Mouse (Mus musculus) gastrocnemius, postnatal 25 days (tissue): ENCODE results near the gene Coro1b. TPM values are rescaled to one million over a fixed set of nuclear protein-coding genes. Genes with fewer than 3 reads are reported as not detected.
"Not testable (repeated sequence)": the region's sequence is repeated elsewhere in the genome, so short reads cannot be mapped to it uniquely, and the experiment has no call there.

Experiments
- DNase-seq: peaks from one replicate; pipeline ENCODE4 v3.0.0; 2022
- total RNA-seq, 2 experiments: library from RNA; stranded (reverse); gene quantifications; 1 replicate in 1 of 2; 2 replicates in 1 of 2; pipeline ENCODE4 v1.2.3; 2021

Coro1b gene
- total RNA-seq, 2 experiments from 2014 or later, result 15.9 to 24.1 TPM

- DNase-seq, result no peak
Measured at GRCm38 (mm10) chr19:4120496-4120895, 27.9 kb upstream of the Coro1b start.

GRCm38 (mm10) chr19:4121097-4121805, 27.2 kb upstream of the Coro1b start:
- peak; percentile 97 for DNase-seq

- not testable (repeated sequence) for DNase-seq
Measured at GRCm38 (mm10) chr19:4121896-4122295, 26.5 kb upstream of the Coro1b start.

GRCm38 (mm10) chr19:4122411-4123370, 25.7 kb upstream of the Coro1b start:
- DNase-seq, result no peak

GRCm38 (mm10) chr19:4124432-4124831, 24.0 kb upstream of the Coro1b start:
- no peak for DNase-seq

GRCm38 (mm10) chr19:4125268-4125667, 23.2 kb upstream of the Coro1b start:
- DNase-seq, result not testable (repeated sequence)

GRCm38 (mm10) chr19:4125741-4126696, 22.4 kb upstream of the Coro1b start, which contains the start of gene Aip:
Gene Aip, minus strand, starts transcription at chr19:4125858.
- DNase-seq, result peak; percentile 99

- DNase-seq, result no peak
Measured at GRCm38 (mm10) chr19:4126759-4127495, 21.5 kb upstream of the Coro1b start.

- no peak for DNase-seq
Measured at GRCm38 (mm10) chr19:4129462-4129861, 19.0 kb upstream of the Coro1b start.

- no peak for DNase-seq
Measured at GRCm38 (mm10) chr19:4130106-4130505, 18.3 kb upstream of the Coro1b start.

- DNase-seq, result no peak
Measured at GRCm38 (mm10) chr19:4131075-4131474, 17.3 kb upstream of the Coro1b start.

GRCm38 (mm10) chr19:4131768-4132167, 16.7 kb upstream of the Coro1b start:
- DNase-seq, result no peak

- no peak for DNase-seq
Measured at GRCm38 (mm10) chr19:4134354-4134753, 14.1 kb upstream of the Coro1b start.

GRCm38 (mm10) chr19:4135229-4135962, 13.0 kb upstream of the Coro1b start:
- DNase-seq, result not testable (repeated sequence)

- not testable (repeated sequence) for DNase-seq
Measured at GRCm38 (mm10) chr19:4135963-4136345, 12.5 kb upstream of the Coro1b start.

- DNase-seq, result no peak
Measured at GRCm38 (mm10) chr19:4136463-4136862, 12.0 kb upstream of the Coro1b start.

- DNase-seq, result no peak
Measured at GRCm38 (mm10) chr19:4137913-4138312, 10.5 kb upstream of the Coro1b start.

- no peak for DNase-seq
Measured at GRCm38 (mm10) chr19:4139446-4139845, 9.0 kb upstream of the Coro1b start, which contains the start of gene Gpr152. Gene Gpr152, plus strand, starts transcription at chr19:4139787.

- no peak for DNase-seq
Measured at GRCm38 (mm10) chr19:4140147-4140546, 8.3 kb upstream of the Coro1b start.
